Mouse (Mus musculus): ENCODE measurements around the gene Pde10a.

Pde10a gene

DNA sequence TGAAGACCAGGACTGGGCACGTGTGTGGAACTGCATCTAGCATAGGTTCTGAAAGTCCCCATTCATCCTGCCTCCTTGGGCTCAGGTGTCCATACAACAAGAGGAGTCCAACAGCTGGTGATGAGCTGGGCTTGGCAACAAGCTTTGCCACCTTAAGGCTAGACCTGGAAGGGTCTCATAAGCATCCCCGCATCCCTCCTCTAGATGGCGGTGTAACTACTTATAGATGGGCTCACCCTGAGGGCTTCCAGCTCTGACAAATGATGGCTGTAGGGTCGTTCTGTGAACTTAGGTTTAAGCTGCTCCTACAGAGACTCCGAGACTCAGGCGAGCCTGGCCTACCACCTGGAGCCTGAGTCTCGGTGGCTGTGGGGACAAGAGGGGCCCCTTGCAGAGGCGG lies 466.0 kb downstream of the Pde10a start:
- in situ Hi-C loops (cut with MboI; ENCODE audit: low sequenced_read_pairs) = no loop called here

- in situ Hi-C loops (cut with MboI; ENCODE audit: low sequenced_read_pairs) = no loop called here
These were observed 470.2 kb downstream of the Pde10a start for GRCm38 (mm10) chr17:8995344-8995743.

- in situ Hi-C loops (cut with MboI; ENCODE audit: low sequenced_read_pairs) = no loop called here
These were observed 477.3 kb downstream of the Pde10a start for GRCm38 (mm10) chr17:9002438-9002837.

DNA sequence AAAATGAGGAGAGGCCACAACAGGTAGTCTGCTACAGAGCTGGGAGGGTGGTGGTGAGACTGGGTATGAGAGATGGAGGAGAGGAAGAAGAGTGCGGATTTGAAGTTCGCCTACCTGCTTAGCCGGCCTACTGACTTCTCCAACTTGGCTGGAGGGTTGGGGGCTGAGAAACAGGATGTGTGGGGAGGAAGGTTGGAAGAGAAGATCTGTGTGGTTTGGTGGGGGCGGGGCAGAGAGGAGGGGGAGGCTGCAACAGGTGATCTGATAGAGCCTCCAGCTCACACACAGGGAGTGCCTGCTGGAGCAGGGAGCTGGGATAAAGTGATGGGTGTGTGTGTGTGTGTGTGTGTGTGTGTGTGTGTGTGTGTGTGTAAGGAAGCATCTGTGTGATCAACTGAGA lies 479.3 kb downstream of the Pde10a start:
- in situ Hi-C loops (cut with MboI; ENCODE audit: low sequenced_read_pairs) = no loop called here

DNA sequence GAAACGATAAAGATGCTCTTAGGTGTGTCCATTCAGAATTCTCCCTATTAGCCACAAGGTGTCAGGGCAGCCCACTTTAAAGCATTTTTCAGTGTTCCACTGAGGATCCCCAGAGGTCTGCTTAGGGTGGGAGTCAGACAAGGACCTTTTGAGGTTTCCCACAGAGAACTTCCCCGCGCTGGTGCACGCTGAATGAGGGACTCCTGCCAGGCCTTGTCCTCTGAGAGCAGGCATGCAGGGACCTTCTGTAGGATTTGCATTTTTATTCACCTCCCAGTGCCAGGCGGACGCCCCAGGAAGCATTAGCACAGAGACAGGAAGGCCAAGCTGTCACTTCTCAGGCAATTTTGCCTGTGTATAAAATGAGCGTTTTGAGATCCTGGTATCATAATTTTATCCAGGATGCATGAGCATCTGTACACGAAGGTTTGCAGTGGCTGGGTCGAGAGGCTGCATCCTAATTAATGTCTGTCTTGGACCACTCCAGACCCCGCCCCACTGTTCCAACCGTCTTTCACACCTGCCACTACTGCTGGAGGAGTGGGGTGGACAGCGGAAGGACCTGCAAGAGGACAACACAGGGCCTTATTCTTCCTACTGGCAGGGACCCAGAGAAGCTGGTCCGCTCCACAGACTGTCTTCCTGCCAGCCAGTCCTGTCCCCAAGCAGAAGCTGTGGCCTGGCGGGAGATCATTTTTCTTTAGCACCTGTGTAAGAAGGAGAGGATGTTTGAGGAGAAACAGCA lies 498.2 kb downstream of the Pde10a start:
- in situ Hi-C loops (cut with MboI; ENCODE audit: low sequenced_read_pairs) = no loop called here

- in situ Hi-C loops (cut with MboI; ENCODE audit: low sequenced_read_pairs) = no loop called here
These were observed 505.0 kb downstream of the Pde10a start for GRCm38 (mm10) chr17:9030181-9030580.

GRCm38 (mm10) chr17:9031241-9032141 lies 506.3 kb downstream of the Pde10a start:
- in situ Hi-C loops (cut with MboI; ENCODE audit: low sequenced_read_pairs) = no loop called here

GRCm38 (mm10) chr17:9032362-9033044 lies 507.3 kb downstream of the Pde10a start:
- in situ Hi-C loops (cut with MboI; ENCODE audit: low sequenced_read_pairs) = no loop called here

GRCm38 (mm10) chr17:9033511-9033910 lies 508.3 kb downstream of the Pde10a start:
- in situ Hi-C loops (cut with MboI; ENCODE audit: low sequenced_read_pairs) = no loop called here

DNA sequence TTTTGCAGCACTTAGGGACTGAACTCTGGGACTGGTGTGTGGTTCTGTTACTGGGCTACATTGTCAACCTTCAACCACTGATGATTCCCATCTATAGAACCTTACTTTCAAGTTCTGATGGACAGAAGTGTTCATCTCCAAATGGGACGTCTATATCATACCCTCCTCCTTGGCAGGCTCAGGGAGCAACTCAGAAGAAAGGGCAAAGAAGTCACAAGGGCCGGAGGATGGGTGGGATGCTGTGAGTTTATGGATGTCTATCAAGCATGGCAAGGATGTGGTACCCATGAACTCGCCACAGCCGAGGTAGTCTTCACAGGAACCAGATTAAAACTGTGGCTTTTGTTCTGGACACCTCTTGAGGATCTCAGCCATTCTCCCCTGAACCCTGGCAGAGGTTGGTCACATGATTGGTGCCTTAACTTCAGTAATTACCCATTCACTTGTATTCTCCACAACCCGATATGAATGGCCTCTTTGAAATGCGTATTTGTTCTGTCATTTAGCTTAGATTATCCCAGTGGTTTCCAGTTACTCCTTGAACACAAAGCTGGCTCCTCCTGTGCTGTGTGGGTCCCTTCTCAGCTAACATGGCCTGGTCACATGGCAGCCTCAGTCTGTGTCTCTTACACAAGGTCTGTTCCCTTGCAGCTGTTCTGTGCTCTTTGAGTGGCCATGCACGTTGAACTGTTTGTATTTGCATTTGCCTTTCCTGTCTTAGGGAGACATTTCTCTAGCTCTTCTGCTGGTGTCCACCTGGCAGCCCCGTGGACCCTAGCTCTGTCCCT lies 510.6 kb downstream of the Pde10a start:
- in situ Hi-C loops (cut with MboI; ENCODE audit: low sequenced_read_pairs) = no loop called here
